Mouse (Mus musculus): ENCODE results near the gene Znrf4.
"Not testable (repeated sequence)": the region's sequence is repeated elsewhere in the genome, so short reads cannot be mapped to it uniquely, and the experiment has no call there.

Znrf4 gene

GRCm38 (mm10) chr17:56524943-56525342 lies 12.7 kb upstream of the Znrf4 start:
- no peak for DNase-seq

- no peak for DNase-seq
Measured at GRCm38 (mm10) chr17:56522744-56523143, 10.5 kb upstream of the Znrf4 start.

DNA sequence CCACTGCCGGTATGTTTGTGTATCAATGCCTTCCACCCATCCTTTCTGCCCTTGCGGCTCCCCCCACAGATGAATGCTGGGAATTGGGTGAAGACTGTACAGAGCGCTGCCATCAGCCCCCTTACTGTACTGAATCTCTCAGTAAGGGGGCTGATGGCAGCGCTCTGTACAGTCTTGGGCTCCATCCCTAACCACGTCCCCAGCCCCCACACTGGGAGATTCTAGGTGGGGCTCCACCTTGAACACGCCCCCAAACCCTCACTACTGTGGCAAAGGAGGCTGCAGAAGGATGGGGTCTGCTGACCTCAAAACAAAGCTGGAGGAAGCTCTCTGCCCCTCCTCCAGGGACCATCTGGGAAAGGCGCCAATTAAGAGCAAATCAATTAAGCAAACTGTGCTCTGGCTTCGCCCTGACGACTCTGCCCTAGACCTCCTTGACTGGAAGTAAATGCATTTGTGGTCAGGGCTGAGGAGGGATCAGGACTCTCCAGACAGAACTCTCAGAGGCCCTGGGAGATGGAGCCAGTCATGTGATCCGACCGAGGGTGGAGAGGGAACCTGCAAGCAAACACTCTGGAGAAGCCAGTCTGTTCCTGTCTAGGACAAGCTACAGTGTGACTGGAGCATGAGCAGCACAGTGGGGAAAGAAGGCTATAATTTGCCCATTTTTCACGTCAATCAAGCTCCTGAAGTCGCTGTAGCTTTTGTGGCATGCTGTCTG lies 3.6 kb upstream of the Znrf4 start:
- DNase-seq, result no peak

DNA sequence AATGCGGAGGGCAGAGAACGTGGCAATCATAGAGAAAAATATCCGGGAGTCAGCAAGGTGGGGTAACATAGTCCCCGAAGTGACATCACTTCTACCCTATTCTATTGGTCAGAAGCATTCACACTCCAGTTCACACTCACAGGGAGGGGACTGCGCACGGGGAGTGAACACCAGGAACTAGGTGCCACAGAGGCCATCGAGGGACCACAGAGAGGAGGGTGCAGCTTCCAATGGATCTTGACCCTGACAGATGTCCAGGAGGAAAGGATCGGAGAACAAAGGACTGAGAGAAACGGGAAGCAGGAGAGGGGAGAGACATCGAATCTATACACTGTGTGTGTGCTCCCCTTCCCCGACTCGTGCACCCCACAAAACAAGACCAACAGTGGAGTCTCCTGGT lies 2.7 kb upstream of the Znrf4 start:
- DNase-seq, result peak; percentile 1

GRCm38 (mm10) chr17:56514330-56514729 lies 2.1 kb upstream of the Znrf4 start:
- DNase-seq, result peak; percentile 1

- peak; percentile 24 for DNase-seq
Measured at GRCm38 (mm10) chr17:56511707-56512090, 532 bp downstream of the Znrf4 start.

DNA sequence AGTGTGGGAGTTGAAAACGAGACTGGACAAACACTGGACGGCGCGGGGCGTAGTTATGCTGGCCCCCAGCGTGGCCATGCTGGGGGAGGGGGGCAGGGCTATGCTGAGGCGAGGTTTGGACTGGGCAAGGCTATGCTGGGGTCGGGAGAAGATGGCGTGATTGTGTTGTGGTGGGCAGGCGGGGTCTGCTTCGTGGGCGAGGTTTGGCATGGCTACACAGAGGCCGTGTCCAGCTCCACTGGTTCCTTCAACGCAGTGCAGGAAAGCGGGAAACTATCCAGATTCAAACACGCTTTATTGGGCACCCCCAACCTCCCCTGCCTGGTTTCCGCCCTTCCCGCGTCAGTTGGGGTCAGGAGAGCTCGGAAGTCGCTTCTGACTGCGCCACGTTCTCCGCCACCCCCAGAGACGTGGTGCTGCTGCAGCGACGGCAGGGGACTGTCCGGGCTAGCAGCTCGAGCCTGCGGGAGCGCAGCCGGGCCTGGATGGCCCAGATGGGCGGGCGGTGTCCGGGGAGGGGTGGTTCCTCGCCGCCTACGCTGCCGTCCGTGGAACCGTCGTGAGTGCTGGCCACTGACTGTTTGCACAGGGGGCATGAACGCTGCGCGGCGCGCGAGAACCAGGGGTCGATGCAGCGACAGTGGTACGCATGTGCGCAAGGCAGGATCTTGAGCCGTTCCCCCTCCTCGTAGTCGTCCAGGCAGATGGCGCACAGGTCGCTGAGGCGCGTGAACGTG lies 1.1 kb downstream of the Znrf4 start:
- peak; percentile 48 for DNase-seq

- DNase-seq, result peak; percentile 74
Measured at GRCm38 (mm10) chr17:56510473-56510969, 1.7 kb downstream of the Znrf4 start.

GRCm38 (mm10) chr17:56509707-56510472 lies 2.3 kb downstream of the Znrf4 start:
- DNase-seq, result peak; percentile 81

- DNase-seq, result peak; percentile 31
Measured at GRCm38 (mm10) chr17:56509021-56509640, 3.1 kb downstream of the Znrf4 start.

- DNase-seq, result peak; percentile 99
Measured at GRCm38 (mm10) chr17:56507161-56508068, 4.8 kb downstream of the Znrf4 start.

GRCm38 (mm10) chr17:56506417-56507065 lies 5.7 kb downstream of the Znrf4 start:
- peak; percentile 47 for DNase-seq

DNA sequence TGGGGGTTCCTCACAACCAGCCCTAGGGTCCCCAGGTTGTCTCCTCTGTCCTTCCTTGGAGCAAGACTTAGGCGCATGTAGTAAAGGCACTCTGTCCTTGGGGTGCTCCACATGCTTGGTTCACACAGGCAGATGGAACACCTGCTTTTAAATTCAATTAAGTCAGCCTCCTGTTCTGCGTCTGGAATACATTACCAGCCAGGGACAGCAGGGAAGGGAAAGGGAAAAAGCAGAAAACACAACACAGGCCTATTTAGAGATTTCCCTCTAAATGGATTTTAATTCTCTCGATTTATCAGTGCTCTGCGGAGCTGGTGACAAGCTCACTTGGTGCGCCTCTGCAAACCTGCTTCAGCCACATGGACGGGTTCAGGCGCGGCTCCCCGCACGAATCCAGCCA lies 6.8 kb downstream of the Znrf4 start:
- no peak for DNase-seq

- peak; percentile 79 for DNase-seq
Measured at GRCm38 (mm10) chr17:56502526-56502925, 9.7 kb downstream of the Znrf4 start.

GRCm38 (mm10) chr17:56501635-56502400 lies 10.4 kb downstream of the Znrf4 start:
- not testable (repeated sequence) for DNase-seq

DNA sequence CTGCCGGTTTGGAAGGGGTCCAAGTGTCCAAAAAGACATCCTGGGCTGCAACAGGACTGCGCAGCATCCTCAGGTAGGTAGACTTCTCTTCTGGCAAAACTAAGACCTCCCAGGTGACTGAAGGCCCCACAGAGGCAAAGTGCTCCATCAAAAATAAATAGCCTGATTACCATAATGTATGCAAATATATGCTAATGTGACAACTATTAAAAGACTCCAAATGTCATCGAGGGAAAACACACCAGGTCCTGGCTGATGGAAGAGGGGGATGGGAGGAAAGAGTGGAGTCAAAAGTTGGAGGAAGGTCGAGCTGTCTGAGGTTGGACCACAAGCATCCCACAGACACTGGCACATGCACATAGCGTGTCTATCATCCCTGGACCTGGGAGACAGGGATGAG lies 13.0 kb downstream of the Znrf4 start:
- DNase-seq, result no peak

DNA sequence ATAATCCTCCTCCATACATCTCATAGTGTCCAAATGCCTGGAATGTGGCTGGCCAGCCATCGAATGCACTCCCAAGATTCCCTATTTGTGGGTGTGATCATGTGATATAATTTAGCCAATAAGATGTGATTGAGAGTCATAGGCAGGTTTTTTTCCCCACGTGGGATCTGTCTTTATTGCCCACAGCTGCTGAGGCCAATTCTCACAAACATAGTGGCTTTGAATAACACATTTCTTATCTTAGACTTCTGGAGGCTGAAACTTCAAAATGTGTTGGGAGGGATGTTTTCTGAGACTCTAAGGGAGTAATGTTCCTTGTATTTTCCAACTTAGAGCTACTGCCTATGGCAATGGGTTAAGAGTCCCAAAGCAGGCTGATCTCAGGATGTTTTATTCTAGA lies 17.8 kb downstream of the Znrf4 start:
- DNase-seq, result no peak

DNA sequence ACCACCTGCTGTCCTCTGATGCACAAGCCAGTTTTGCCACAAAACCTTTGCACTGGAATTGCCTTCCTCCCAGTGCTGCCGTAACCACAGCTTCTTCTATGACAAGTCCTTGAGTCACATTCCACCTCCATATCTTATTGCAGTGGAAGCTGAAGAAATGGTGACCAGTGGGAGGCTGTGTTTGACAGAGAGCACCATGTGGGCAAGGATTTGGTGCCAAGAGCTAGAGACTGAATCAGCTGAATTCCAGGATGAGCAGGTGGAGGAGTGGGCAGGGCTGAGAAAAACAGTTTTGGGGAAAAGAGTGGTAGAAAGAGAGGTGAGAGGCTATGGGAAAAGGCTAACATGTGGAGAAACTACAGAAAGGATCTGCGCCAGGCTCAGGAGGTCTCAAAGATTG lies 18.4 kb downstream of the Znrf4 start:
- DNase-seq, result no peak

- no peak for DNase-seq
Measured at GRCm38 (mm10) chr17:56490438-56491152, 21.6 kb downstream of the Znrf4 start.

DNA sequence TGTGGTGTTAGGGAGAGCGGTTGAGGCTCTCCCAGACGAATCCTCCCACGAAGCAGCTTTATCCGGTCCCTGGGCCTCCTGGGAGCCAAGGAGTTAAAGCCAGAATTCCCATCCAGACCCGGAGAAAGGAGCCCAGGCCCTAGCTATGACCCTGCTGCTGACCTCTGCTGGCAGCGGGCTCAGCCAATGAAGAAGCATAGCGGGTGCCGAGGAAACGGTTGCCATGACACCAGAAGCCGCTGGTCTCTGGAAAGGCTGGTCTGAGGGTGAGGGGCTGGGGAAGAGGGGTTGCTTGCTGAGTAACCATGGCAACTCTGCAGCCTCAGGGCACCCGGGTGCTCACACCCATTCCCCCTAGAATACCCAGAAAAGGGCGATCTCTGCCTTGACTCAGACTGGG lies 24.2 kb downstream of the Znrf4 start:
- no peak for DNase-seq

Measured in cerebellum, adult 11-12 months (tissue).